Mouse (Mus musculus) cerebellum, adult 11 months (tissue): ENCODE measurements at regions not wholly inside any gene's neighbourhood (a gene's known extent, or its start where the extent isn't known, plus 50 kb on each side); places are given as distances from the start of the nearest gene placed in this dataset.

ENCODE experiments used
- DNase-seq: peaks from one replicate; pipeline ENCODE4 v3.0.0; 2022

DNA sequence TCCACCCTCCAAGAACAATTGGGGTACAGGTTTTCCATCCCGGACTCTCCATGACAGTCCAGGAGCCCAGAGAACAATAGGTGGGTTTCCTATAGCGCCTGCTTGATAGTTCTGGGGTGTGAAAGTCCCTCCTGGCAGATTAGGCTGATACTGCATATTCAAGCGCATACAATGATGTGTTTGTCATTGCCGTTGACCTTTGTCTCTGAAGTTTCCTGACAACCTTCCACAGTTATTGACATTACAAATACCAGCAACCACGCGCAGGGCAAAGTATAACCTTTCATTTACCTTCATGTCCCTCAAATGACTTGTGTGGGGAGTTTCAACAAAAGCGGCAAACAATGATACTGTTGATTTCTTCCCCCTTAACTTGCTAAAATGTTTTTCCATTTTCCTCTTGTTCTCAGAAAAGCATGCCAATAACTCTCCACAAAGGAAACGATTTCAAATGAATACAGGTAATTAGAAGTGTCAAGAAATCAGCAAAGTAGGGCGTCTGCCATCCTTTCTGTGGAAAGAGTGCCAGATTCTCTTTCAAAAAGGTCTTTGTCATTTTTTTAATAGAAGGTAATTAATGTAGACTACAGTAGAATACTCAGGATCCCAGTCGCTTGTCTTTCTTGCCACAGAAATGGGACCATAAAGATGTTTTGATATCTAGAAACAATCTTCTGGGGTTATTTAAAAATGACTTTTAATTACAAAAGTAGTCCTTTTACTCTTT is 60.9 kb upstream of the BC052040 start:
- DNase-seq, result no peak

DNA sequence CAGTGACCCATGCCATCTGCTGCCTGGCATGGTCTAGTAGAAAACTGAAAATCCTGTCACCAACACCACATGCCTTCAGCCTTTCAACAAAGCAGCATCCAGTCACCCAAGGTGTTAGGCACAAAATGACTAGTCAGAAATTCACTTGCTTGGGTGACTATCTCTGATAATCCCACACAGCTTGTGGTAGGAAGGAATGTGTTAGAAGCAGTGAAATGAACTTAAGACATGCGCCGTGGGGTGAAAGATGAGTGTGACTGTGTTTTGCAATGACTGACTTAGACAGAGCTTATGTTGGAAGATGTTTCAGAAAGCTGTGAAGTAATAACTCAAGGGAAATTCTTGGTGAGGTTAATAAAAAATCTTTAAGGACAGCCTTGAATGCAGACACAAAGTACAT is 51.6 kb upstream of the BC052040 start:
- DNase-seq, result no peak
